Mouse (Mus musculus) adrenal gland, postnatal 4 days (tissue): Measurements from ENCODE around the gene 4933409G03Rik. TPM values are rescaled to one million over a fixed set of nuclear protein-coding genes. Genes with fewer than 3 reads are reported as not detected.
"Not testable (repeated sequence)": the region's sequence is repeated elsewhere in the genome, so short reads cannot be mapped to it uniquely, and the experiment has no call there.

Source experiments
- DNase-seq, 2 experiments: peaks; one replicate each; pipeline ENCODE4 v3.0.0; 2021 to 2022; ENCODE audit warnings: low spot score in 2 of 2, mixed read lengths in 2 of 2
- long read RNA-seq, 2 experiments: library from polyadenylated mRNA; stranded (forward); transcript quantifications; one replicate each; pipeline ENCODE4 v2.0.0; 2021
- total RNA-seq, 2 experiments: library from RNA; stranded (reverse); gene quantifications; 2 replicates each; pipeline ENCODE4 v1.2.3; 2021

The 4933409G03Rik gene
- not detected for total RNA-seq
- long read RNA-seq, experiment 1, result 0 reads
- long read RNA-seq, experiment 2, result 0 reads

GRCm38 (mm10) chr2:68582113-68582512 is at the start of gene 4933409G03Rik:
4933409G03Rik (plus strand) TSS chr2:68582413.
- DNase-seq, result no peak

- DNase-seq, result no peak
These were observed 38.0 kb upstream of the 4933409G03Rik start for GRCm38 (mm10) chr2:68544190-68544589.

DNA sequence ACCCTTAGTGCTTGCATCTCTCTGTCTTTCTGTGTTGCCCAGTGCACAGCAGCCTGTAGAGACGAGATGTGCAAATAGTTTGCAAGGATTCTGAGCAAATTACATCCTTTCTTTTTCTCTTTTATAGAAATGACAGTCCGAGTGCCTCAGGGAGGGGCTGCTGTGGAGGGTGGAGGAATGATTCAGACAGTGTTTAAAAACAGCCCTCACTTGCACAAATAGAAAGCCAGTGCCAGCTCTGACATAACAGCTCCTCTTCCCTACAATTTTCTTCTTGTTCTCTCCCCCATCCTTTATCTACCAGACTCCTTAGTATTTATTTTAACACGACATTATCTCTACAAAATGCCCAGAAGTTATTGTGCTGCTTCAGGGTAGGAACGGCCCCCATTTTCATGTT is 21.4 kb upstream of the 4933409G03Rik start:
- DNase-seq, result no peak

- DNase-seq, result no peak
These were observed 18.9 kb upstream of the 4933409G03Rik start for GRCm38 (mm10) chr2:68563331-68563730.

DNA sequence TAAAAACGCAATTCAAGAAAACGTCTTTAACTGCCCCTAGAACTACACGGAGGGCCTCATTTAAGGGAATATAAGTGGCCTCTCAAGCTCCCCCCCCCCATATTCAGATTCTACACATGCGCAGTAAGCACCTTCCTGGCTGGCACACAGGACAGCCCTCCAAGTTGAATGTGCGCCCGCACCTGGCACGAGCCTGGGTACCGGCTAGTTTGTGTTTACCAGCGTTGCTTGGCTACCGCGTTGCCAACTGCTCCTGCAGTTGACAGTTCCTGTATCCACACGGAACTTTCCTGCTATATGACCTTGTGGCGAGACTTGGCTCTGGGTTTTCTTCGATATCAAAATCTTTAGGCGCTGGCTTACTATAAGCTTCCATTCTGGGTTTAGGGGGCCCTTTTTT is 13.9 kb upstream of the 4933409G03Rik start:
- DNase-seq, result no peak

DNA sequence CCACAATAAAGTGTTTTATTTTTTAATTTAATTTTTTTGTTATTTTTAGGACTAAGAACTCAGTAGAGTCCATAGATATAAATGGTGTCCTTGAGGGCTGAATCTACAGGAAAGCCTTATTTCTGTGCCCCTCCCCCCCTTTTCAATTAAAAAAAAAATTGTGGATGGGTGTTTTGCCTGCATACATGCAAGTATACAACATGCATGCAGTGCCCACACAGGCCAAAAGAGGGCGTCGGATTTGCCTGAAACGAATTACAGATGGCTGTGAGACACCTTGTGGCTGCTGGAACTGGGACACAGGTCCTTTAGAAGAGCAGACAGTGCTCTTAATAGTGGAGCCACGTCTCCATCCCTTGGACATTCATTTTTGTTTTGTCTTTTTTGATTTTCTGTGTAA is 9.9 kb upstream of the 4933409G03Rik start:
- no peak for DNase-seq

DNA sequence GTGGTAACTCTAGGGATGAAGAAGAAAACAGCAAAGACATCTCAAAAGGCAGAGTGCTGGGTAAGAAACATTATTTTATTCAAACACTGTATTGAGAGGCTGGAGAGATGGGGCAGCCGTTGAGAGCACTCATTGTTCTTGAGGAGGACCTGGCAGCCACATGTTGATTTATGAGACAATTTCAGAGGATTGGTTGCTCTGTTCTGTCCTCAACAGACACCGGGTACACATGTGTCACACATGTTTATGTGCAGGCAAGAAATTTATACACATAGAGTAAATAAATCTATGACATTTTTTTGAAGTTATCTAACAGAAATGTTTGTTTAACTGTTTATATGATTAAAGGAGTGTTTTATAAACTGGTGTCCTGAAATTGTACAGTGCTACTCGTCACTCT is 10.6 kb downstream of the 4933409G03Rik start:
- no peak for DNase-seq

- DNase-seq, result not testable (repeated sequence)
These were observed 74.0 kb downstream of the 4933409G03Rik start, which contains the start of gene 4932414N04Rik for GRCm38 (mm10) chr2:68656186-68656585. 4932414N04Rik (plus strand) TSS chr2:68656486.

Other genes starting within 250 kb of the 4933409G03Rik start
- 10 to 100 TPM; 94.9 to 96.1 TPM for gene Stk39, start 110.1 kb upstream of the 4933409G03Rik start, total RNA-seq
- not detected for gene 4932414N04Rik, start 74.1 kb downstream of the 4933409G03Rik start, total RNA-seq